Mouse (Mus musculus) intestine, postnatal 0 days (tissue): ENCODE measurements around the gene Nacc2. TPM values are rescaled to one million over a fixed set of nuclear protein-coding genes. Genes with fewer than 3 reads are reported as not detected.

ENCODE experiments used
- ATAC-seq: fragments of 200-750 bp; cut with Nextera tagmentation; 2 replicates; pipeline ENCODE4 v1.8.0; 2017; ENCODE audit warnings: mild to moderate bottlenecking, moderate TSS enrichment, moderate library complexity
- H3K27ac ChIP-seq: fragments of 300-500 bp; sonication (generic); 2 replicates; pipeline ENCODE4 v1.5.1; 2014; ENCODE audit warnings: mild to moderate bottlenecking, low read depth, low read length, moderate library complexity
- H3K27me3 ChIP-seq: fragments of 300-500 bp; sonication (generic); replicated peaks from 2 replicates; pipeline ENCODE4 v1.6.1; 2014; ENCODE audit warnings: low read length, mixed read lengths; ENCODE audit not compliant: control insufficient read depth, insufficient read depth
- H3K36me3 ChIP-seq: fragments of 300-500 bp; sonication (generic); 2 replicates; pipeline ENCODE4 v1.6.1; 2014; ENCODE audit warnings: mild to moderate bottlenecking, moderate library complexity; ENCODE audit not compliant: control insufficient read depth, insufficient read depth
- H3K4me1 ChIP-seq: fragments of 300-500 bp; sonication (generic); replicated peaks from 2 replicates; pipeline ENCODE4 v1.6.1; 2014; ENCODE audit warnings: antibody characterized with exemption, low read length, mixed read lengths; ENCODE audit not compliant: control insufficient read depth, insufficient read depth
- H3K4me2 ChIP-seq: fragments of 300-500 bp; sonication (generic); replicated peaks from 2 replicates; pipeline ENCODE4 v1.6.1; 2014; ENCODE audit warnings: low read depth, mild to moderate bottlenecking, moderate library complexity
- H3K4me3 ChIP-seq: fragments of 300-500 bp; sonication (generic); 2 replicates; pipeline ENCODE4 v1.5.1; 2014; ENCODE audit warnings: low read depth, low read length
- H3K9ac ChIP-seq: fragments of 300-500 bp; sonication (generic); 2 replicates; pipeline ENCODE4 v1.6.1; 2014; ENCODE audit warnings: mild to moderate bottlenecking, low read depth, low read length
- H3K9me3 ChIP-seq: fragments of 300-500 bp; sonication (generic); 2 replicates; pipeline ENCODE4 v1.6.1; 2016; ENCODE audit warnings: mixed run types; ENCODE audit not compliant: control insufficient read depth
- CTCF ChIP-seq: sonication (generic); IDR thresholded peaks from 2 replicates; pipeline ENCODE4 v1.5.1; 2016; ENCODE audit warnings: low read depth, mild to moderate bottlenecking, control low read depth, antibody characterized with exemption, moderate library complexity
- WGBS: fragments of 180-500 bp; shearing (Covaris S2); extraction: QIAGEN DNeasy Blood & Tissue Kit; methylation state at CpG from one replicate; pipeline ENCODE4 v1.1.7; 2014; 5-methylcytosine and 5-hydroxymethylcytosine counted together
- polyA plus RNA-seq: library from polyadenylated mRNA; unstranded; fragments of >200 nt; fragmentation: Nextera tagmentation; extraction: Ambion mirVana; gene quantifications from 2 replicates; pipeline ENCODE4 v1.2.1, GENCODE M21; 2015

Nacc2 gene
- polyA plus RNA-seq, 1 experiment from 2014 or later, result 14.2 TPM

DNA sequence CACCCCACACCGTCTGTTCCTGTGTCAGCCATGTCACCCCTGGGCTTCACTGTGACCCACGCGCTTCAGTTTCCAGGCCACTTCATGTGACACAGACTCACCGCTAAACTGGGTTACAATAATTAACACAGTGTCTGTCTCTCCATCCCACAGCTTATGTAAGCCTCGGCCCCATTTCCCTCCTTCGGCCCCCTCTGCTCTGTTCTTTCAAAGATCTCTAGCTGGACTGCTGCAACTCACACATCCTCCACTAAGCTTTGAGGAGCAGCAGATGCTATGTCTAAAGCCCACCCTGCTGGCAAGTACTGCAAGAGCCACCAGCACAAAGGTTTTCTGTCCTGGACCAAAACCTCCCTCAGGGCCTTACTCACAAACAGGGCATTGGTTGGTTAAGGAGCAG lies 7.8 kb downstream of the Nacc2 start:
- Histone ChIP-seq H3K4me3 (no peak overlapping the region), H3K27me3 (no peaks in the 10 kb centered on the region), H3K4me1 (peaks cover 12% of the 10 kb centered on the region), H3K36me3 (no peaks in the 10 kb centered on the region), H3K4me2 (no peak overlapping the region), H3K9ac (no peak overlapping the region), H3K9me3 (no peaks in the 10 kb centered on the region), H3K27ac (no peak overlapping the region)
- 85% methylated on average over 6 of the region's 6 CpGs for WGBS
- ATAC-seq, result no peak
- TF ChIP-seq CTCF, result peak; percentile 28

GRCm38 (mm10) chr2:26108237-26108636 lies 14.8 kb downstream of the Nacc2 start:
- TF ChIP-seq CTCF, result no peak
- H3K27ac ChIP-seq, result no peak overlapping the region
- H3K36me3 ChIP-seq, result no peaks in the 10 kb centered on the region
- H3K4me1 ChIP-seq, result no peaks in the 10 kb centered on the region
- H3K4me2 ChIP-seq, result no peak overlapping the region
- H3K4me3 ChIP-seq, result no peak overlapping the region
- no peaks in the 10 kb centered on the region for H3K27me3 ChIP-seq
- H3K9ac ChIP-seq, result no peak overlapping the region
- WGBS, result 84% methylated on average over 6 of the region's 6 CpGs
- H3K9me3 ChIP-seq, result no peaks in the 10 kb centered on the region
- ATAC-seq, result no peak

GRCm38 (mm10) chr2:26107011-26107410 lies 16.0 kb downstream of the Nacc2 start:
- H3K4me1 ChIP-seq, result no peaks in the 10 kb centered on the region
- no peak for ATAC-seq
- no peaks in the 10 kb centered on the region for H3K27me3 ChIP-seq
- no peaks in the 10 kb centered on the region for H3K9me3 ChIP-seq
- 75% methylated on average over 8 of the region's 8 CpGs for WGBS
- no peak overlapping the region for H3K4me3 ChIP-seq
- H3K27ac ChIP-seq, result no peak overlapping the region
- H3K36me3 ChIP-seq, result no peaks in the 10 kb centered on the region
- no peak overlapping the region for H3K9ac ChIP-seq
- H3K4me2 ChIP-seq, result no peak overlapping the region
- no peak for TF ChIP-seq CTCF

GRCm38 (mm10) chr2:26106233-26106632 lies 16.8 kb downstream of the Nacc2 start:
- H3K27me3 ChIP-seq, result no peaks in the 10 kb centered on the region
- no peak for ATAC-seq
- H3K27ac ChIP-seq, result no peak overlapping the region
- no peaks in the 10 kb centered on the region for H3K9me3 ChIP-seq
- H3K4me2 ChIP-seq, result no peak overlapping the region
- H3K9ac ChIP-seq, result no peak overlapping the region
- no peak for TF ChIP-seq CTCF
- 80% methylated on average over 2 of the region's 2 CpGs for WGBS
- H3K4me1 ChIP-seq, result no peaks in the 10 kb centered on the region
- H3K4me3 ChIP-seq, result no peak overlapping the region
- H3K36me3 ChIP-seq, result no peaks in the 10 kb centered on the region

DNA sequence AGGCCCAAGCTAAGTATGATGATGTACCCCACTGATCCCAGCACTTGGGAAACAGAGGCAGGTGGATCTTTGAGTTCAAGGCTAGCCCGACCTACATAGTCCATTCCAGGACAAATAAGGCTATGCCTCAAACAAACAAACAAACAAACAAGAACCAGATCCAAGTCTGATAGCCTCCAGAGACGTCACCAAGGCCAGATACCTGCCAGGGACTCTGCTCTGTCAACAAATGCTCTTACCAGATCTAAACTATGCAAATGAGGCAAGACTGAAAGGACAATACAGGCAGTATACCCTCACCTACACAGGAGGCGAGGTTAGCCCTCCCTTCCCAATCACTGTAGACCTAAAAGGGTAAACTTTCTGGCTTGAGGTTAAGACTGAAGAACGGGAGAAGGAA lies 22.7 kb downstream of the Nacc2 start:
- H3K4me1 ChIP-seq, result no peaks in the 10 kb centered on the region
- no peak for ATAC-seq
- no peak for TF ChIP-seq CTCF
- H3K4me2 ChIP-seq, result no peak overlapping the region
- no peak overlapping the region for H3K9ac ChIP-seq
- no peaks in the 10 kb centered on the region for H3K9me3 ChIP-seq
- 63% methylated on average over 4 of the region's 4 CpGs for WGBS
- no peak overlapping the region for H3K4me3 ChIP-seq
- no peaks in the 10 kb centered on the region for H3K27me3 ChIP-seq
- no peak overlapping the region for H3K27ac ChIP-seq
- no peaks in the 10 kb centered on the region for H3K36me3 ChIP-seq

- WGBS, result 78% methylated on average over 1 of the region's 1 CpGs
- no peak overlapping the region for H3K4me2 ChIP-seq
- no peaks in the 10 kb centered on the region for H3K9me3 ChIP-seq
- no peak overlapping the region for H3K9ac ChIP-seq
- TF ChIP-seq CTCF, result no peak
- ATAC-seq, result no peak
- no peak overlapping the region for H3K4me3 ChIP-seq
- no peaks in the 10 kb centered on the region for H3K36me3 ChIP-seq
- H3K4me1 ChIP-seq, result no peaks in the 10 kb centered on the region
- H3K27ac ChIP-seq, result no peak overlapping the region
- no peaks in the 10 kb centered on the region for H3K27me3 ChIP-seq
Measured at GRCm38 (mm10) chr2:26099851-26100250, 23.2 kb downstream of the Nacc2 start.

DNA sequence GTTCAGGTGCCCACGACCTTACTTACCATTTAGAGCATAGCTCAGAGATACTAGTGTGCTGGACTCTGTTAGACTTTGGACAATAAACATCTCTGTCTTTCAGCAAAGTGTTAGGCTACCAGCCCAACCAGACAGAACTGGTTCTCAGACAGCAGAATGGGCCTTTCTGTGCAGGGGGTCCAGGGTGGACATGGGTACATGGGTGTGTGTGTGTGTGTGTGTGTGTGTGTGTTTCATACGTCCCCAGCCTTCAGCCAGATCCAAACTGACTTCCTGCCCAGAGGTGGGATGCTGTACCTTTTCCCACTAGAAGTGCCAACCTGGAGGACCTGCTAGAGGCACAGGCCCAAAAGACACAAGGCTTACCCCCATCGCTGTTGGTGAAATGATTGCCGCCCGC lies 23.8 kb downstream of the Nacc2 start:
- H3K4me2 ChIP-seq, result no peak overlapping the region
- no peaks in the 10 kb centered on the region for H3K27me3 ChIP-seq
- H3K36me3 ChIP-seq, result no peaks in the 10 kb centered on the region
- no peaks in the 10 kb centered on the region for H3K4me1 ChIP-seq
- no peaks in the 10 kb centered on the region for H3K9me3 ChIP-seq
- H3K4me3 ChIP-seq, result no peak overlapping the region
- no peak for TF ChIP-seq CTCF
- no peak for ATAC-seq
- no peak overlapping the region for H3K27ac ChIP-seq
- WGBS, result 77% methylated on average over 5 of the region's 5 CpGs
- H3K9ac ChIP-seq, result no peak overlapping the region
